Mouse (Mus musculus) liver, embryonic 14.5 days (tissue): Measurements from ENCODE around the gene Hacd1.

ENCODE experiments used
- CTCF ChIP-seq: IDR thresholded peaks from 2 replicates; pipeline ENCODE4 v1.5.1; 2016; ENCODE audit warnings: antibody characterized with exemption, low read depth, control low read depth
- EP300 ChIP-seq: IDR thresholded peaks from 2 replicates; pipeline ENCODE4 v1.6.1; 2016; ENCODE audit warnings: antibody characterized with exemption, low read depth

- TF ChIP-seq CTCF (no peak), EP300 (no peak)
Measured at GRCm38 (mm10) chr2:14065704-14066650, 10.0 kb upstream of the Hacd1 start.
